Mouse (Mus musculus) midbrain, postnatal 0 days (tissue): Measurements from ENCODE around the gene Chchd1. TPM values are rescaled to one million over a fixed set of nuclear protein-coding genes. Genes with fewer than 3 reads are reported as not detected.
A peak's percentile ranks its signal among the peaks of the same experiment; 100 is the strongest.

Source experiments
- ATAC-seq: fragments of 200-750 bp; cut with Nextera tagmentation; 2 replicates; pipeline ENCODE4 v1.8.0; 2017; ENCODE audit warnings: moderate number of reproducible peaks, mild to moderate bottlenecking, moderate TSS enrichment, moderate library complexity; ENCODE audit not compliant: low FRiP score
- DNase-seq: peaks from one replicate; pipeline ENCODE4 v3.0.0-alpha.2; 2015; ENCODE audit warnings: low spot score
- H3K27ac ChIP-seq: fragments of 300-500 bp; sonication (generic); 2 replicates; pipeline ENCODE4 v1.5.1; 2014; ENCODE audit warnings: low read depth, mild to moderate bottlenecking, low read length, mixed read lengths
- H3K27me3 ChIP-seq: fragments of 300-500 bp; sonication (generic); 2 replicates; pipeline ENCODE4 v1.6.1; 2014; ENCODE audit warnings: low read length, control low read depth, mixed read lengths; ENCODE audit not compliant: insufficient read depth
- H3K36me3 ChIP-seq: fragments of 300-500 bp; sonication (generic); 2 replicates; pipeline ENCODE4 v1.6.1; 2014; ENCODE audit warnings: low read length, control low read depth, mixed read lengths; ENCODE audit not compliant: insufficient read depth
- H3K4me1 ChIP-seq: fragments of 300-500 bp; sonication (generic); 2 replicates; pipeline ENCODE4 v1.6.1; 2014; ENCODE audit warnings: mild to moderate bottlenecking, control low read depth, antibody characterized with exemption, low read length, mixed read lengths; ENCODE audit not compliant: insufficient read depth
- H3K4me2 ChIP-seq: fragments of 300-500 bp; sonication (generic); 2 replicates; pipeline ENCODE4 v1.6.1; 2014; ENCODE audit warnings: low read depth, mild to moderate bottlenecking, low read length, mixed read lengths; ENCODE audit not compliant: poor library complexity, severe bottlenecking
- H3K4me3 ChIP-seq: fragments of 300-500 bp; sonication (generic); 2 replicates; pipeline ENCODE4 v1.5.1; 2014; ENCODE audit warnings: low read depth, mild to moderate bottlenecking, low read length, moderate library complexity
- H3K9ac ChIP-seq: fragments of 300-500 bp; sonication (generic); replicated peaks from 2 replicates; pipeline ENCODE4 v1.6.1; 2014; ENCODE audit warnings: mild to moderate bottlenecking, low read length, moderate library complexity, mixed read lengths; ENCODE audit not compliant: poor library complexity, severe bottlenecking
- H3K9me3 ChIP-seq: fragments of 300-500 bp; sonication (generic); 2 replicates; pipeline ENCODE4 v1.6.1; 2016; ENCODE audit warnings: low read length, control low read depth
- CTCF ChIP-seq: IDR thresholded peaks from 2 replicates; pipeline ENCODE4 v1.5.1; 2016; ENCODE audit warnings: antibody characterized with exemption, mild to moderate bottlenecking
- WGBS: fragments of 180-500 bp; shearing (Covaris S2); extraction: QIAGEN DNeasy Blood & Tissue Kit; methylation state at CpG from one replicate; pipeline ENCODE4 v1.1.7; 2014; 5-methylcytosine and 5-hydroxymethylcytosine counted together
- polyA plus RNA-seq: library from polyadenylated mRNA; unstranded; fragments of >200 nt; fragmentation: Nextera tagmentation; extraction: Ambion mirVana; gene quantifications from 2 replicates; pipeline ENCODE4 v1.2.1, GENCODE M21; 2015
- total RNA-seq: library from RNA; depleted of rRNA; stranded (reverse); fragments of >200 nt; gene quantifications from 2 replicates; pipeline ENCODE4 v1.2.3, GENCODE M21; 2014

The Chchd1 gene
- total and polyA plus RNA-seq, 2 experiments from 2014 or later: 122 to 195 TPM

DNA sequence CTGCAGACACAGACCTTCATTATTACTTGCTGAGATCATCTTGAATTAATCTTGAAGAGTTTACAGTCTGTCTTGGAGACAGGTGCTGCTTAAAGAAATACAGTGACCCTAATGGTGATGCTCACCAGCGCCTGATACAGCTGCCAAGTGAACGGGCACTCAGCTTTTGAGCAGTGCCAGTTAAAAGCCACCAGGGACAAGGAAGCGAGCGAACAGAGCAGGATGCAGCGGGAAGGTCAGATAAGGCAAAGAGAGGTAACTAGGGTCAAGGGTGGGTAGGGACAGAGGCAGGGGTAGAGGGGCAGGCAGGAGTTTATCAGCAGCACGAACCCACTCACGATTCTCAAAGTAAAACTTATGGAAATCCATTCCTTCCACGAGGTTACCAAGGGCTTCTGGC, 35.7 kb downstream of the Chchd1 start:
- H3K36me3 ChIP-seq: peaks cover 64% of the 10 kb centered on the region
- DNase-seq: no peak
- H3K9ac ChIP-seq: no peak overlapping the region
- H3K4me3 ChIP-seq: no peak overlapping the region
- no peak for TF ChIP-seq CTCF
- WGBS: 94% methylated on average over 8 of the region's 8 CpGs
- peaks cover under 1% of the 10 kb centered on the region; the same call in 1 of the 2 replicates for H3K4me1 ChIP-seq
- ATAC-seq: no peak
- H3K4me2 ChIP-seq: no peak overlapping the region
- no peak overlapping the region for H3K27ac ChIP-seq
- H3K9me3 ChIP-seq: no peaks in the 10 kb centered on the region
- no peaks in the 10 kb centered on the region for H3K27me3 ChIP-seq

DNA sequence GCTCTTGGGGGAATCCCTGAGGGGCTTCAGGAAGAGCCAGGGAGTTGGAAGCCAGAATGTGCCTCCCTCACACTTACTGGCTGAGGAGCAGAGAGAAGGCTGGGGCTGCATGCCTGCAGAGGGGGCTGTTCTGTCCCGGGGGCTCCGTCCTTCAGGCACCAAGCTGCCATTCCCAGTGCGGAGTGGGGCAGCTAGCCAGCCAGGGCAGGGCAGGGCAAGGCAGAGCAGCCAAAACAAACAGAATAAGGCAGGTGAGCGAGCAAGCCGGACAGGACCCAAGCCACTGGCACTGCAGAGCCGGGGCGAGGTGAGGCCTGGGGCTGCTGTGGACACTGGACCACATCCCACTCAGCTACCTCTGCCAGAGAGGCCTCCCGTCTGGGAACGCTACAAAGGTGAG, 38.5 kb downstream of the Chchd1 start:
- DNase-seq: no peak

DNA sequence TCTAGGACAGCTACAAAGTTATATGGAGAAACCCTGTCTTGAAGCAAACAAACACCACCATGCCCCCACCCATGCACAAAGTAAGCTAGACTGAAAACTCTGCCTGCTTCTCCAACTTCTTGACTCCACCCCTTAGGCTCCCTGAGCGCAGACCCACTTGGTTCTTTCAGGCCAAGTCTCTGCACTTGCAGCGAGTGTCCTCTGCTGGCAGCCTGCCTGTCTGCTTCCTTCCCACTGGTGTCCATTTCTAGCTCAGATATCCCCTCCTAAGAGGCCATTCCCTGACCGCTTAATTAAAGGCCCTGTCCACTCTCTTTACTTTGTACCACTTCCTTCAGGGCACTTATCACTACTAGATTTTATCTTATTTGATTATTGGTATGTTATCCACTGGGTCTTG, 40.8 kb downstream of the Chchd1 start:
- Histone ChIP-seq H3K36me3 (peaks cover 64% of the 10 kb centered on the region), H3K4me2 (no peak overlapping the region), H3K9ac (no peak overlapping the region), H3K27ac (no peak overlapping the region), H3K4me1 (no peaks in the 10 kb centered on the region), H3K9me3 (no peaks in the 10 kb centered on the region), H3K27me3 (no peaks in the 10 kb centered on the region), H3K4me3 (no peak overlapping the region)
- no peak for DNase-seq
- no peak for TF ChIP-seq CTCF
- 85% methylated on average over 3 of the region's 3 CpGs for WGBS
- ATAC-seq: no peak

More for the DNA sequence above, 38.5 kb downstream of the Chchd1 start:
- TF ChIP-seq CTCF: no peak
- H3K4me1 ChIP-seq: no peaks in the 10 kb centered on the region
- H3K27ac ChIP-seq: no peak overlapping the region
- H3K9ac ChIP-seq: no peak overlapping the region
- no peak for ATAC-seq
- no peak overlapping the region for H3K4me3 ChIP-seq
- H3K4me2 ChIP-seq: no peak overlapping the region
- H3K36me3 ChIP-seq: peaks cover 80% of the 10 kb centered on the region
- H3K27me3 ChIP-seq: no peaks in the 10 kb centered on the region
- whole genome bisulfite sequencing: 91% methylated on average over 9 of the region's 9 CpGs
- H3K9me3 ChIP-seq: no peaks in the 10 kb centered on the region

DNA sequence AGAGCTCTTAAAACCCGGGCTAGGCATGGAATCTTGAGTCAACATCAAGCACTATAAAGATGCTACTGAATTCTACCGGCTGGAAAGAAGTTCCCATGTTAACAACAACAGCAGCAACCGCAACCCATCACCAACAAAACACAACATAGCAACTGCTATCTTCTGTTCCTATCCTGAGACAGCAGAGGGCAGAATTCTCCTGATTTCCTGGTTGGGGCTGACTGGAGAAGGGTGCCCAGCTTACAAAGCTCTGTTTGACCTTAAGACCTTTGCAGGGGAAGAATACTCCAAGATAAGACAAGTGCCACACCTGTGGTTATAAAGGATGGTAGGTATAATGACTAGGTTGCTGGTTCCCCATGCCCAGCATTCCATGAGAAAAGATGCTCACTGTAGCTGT, 44.1 kb downstream of the Chchd1 start:
- Histone ChIP-seq H3K27ac (no peak overlapping the region), H3K9ac (no peak overlapping the region), H3K4me3 (no peak overlapping the region), H3K4me1 (no peaks in the 10 kb centered on the region), H3K4me2 (no peak overlapping the region), H3K36me3 (peaks cover 32% of the 10 kb centered on the region), H3K9me3 (no peaks in the 10 kb centered on the region), H3K27me3 (no peaks in the 10 kb centered on the region)
- ATAC-seq (no peak), DNase-seq (no peak)
- WGBS: 84% methylated on average over 3 of the region's 3 CpGs
- peak; percentile 60 for TF ChIP-seq CTCF

DNA sequence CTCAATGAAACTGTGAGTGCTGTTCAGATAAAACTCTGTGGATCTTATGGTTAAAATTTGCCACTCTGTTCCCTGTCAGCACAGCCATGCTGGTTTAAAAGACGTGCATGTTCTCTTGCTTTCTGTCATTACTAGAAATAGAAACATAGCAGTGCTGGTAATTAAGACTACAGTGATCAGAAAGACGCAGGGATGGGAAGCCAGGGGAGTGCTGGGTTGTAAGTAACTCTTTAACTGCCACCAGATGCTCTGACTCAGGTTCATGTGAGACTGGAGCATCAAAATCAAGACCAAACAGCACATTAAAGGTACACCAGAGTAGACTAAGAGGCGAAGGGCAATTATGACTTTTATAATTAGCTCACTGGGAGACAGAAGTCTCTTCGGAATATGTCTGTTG, 45.6 kb downstream of the Chchd1 start:
- Histone ChIP-seq H3K9ac (no peak overlapping the region), H3K36me3 (peaks cover 28% of the 10 kb centered on the region), H3K9me3 (no peaks in the 10 kb centered on the region), H3K4me1 (no peaks in the 10 kb centered on the region), H3K27me3 (no peaks in the 10 kb centered on the region), H3K4me3 (no peak overlapping the region), H3K27ac (no peak overlapping the region), H3K4me2 (no peak overlapping the region)
- TF ChIP-seq CTCF: no peak
- DNase-seq (no peak), ATAC-seq (no peak)
- 77% methylated on average over 4 of the region's 4 CpGs for WGBS

DNA sequence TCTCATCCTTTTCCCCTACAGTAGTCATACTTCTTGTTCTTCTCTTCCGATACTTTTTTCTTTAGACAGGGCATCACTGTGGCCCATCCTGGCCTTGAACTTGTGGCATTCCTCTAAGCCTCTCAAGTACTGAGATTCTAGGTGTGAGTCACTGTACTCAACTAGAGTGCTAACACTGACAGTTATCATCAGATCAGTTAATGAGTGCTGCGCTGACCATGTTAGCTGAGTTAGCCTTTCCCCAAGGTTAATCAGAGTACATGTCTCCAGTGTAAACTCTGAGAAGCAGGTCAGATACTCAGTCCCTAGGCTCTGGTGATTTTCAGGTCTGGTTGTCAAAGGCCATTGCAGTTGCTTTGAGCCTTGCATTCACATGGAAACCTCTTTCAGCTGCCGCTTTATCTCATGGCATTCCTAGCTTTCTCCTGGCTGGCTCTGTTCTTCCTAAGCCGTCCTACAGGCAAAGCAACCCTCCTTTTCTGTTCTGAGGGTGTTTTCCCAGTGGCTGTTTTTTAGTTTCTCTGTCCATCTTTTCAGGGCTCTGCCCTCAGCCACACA, 46.8 kb downstream of the Chchd1 start:
- ATAC-seq: no peak
- Histone ChIP-seq H3K4me3 (no peak overlapping the region), H3K9me3 (no peaks in the 10 kb centered on the region), H3K36me3 (peaks cover 17% of the 10 kb centered on the region), H3K4me1 (no peaks in the 10 kb centered on the region), H3K4me2 (no peak overlapping the region), H3K9ac (no peak overlapping the region), H3K27me3 (no peaks in the 10 kb centered on the region), H3K27ac (no peak overlapping the region)
- WGBS: 79% methylated on average over 4 of the region's 4 CpGs
- DNase-seq: no peak
- TF ChIP-seq CTCF: no peak
